Mouse (Mus musculus) forebrain, embryonic 12.5 days (tissue): ENCODE data around the gene Wwc2. TPM values are rescaled to one million over a fixed set of nuclear protein-coding genes. Genes with fewer than 3 reads are reported as not detected.

Experiments
- ATAC-seq: fragments of 200-750 bp; cut with Nextera tagmentation; 2 replicates; pipeline ENCODE4 v1.8.0; 2017; ENCODE audit warnings: moderate TSS enrichment; ENCODE audit not compliant: low FRiP score
- H3K27ac ChIP-seq: fragments of 300-500 bp; sonication (generic); 2 replicates; pipeline ENCODE4 v1.5.1; 2016; ENCODE audit warnings: mild to moderate bottlenecking
- H3K27me3 ChIP-seq: fragments of 300-500 bp; sonication (generic); 2 replicates; pipeline ENCODE4 v1.6.1; 2016; ENCODE audit warnings: mild to moderate bottlenecking
- H3K36me3 ChIP-seq: fragments of 300-500 bp; sonication (generic); replicated peaks from 2 replicates; pipeline ENCODE4 v1.6.1; 2016; ENCODE audit warnings: mild to moderate bottlenecking
- H3K4me1 ChIP-seq: fragments of 300-500 bp; sonication (generic); 2 replicates; pipeline ENCODE4 v1.6.1; 2016
- H3K4me2 ChIP-seq: fragments of 300-500 bp; sonication (generic); 2 replicates; pipeline ENCODE4 v1.6.1; 2016; ENCODE audit warnings: mild to moderate bottlenecking, moderate library complexity
- H3K4me3 ChIP-seq: fragments of 300-500 bp; sonication (generic); replicated peaks from 2 replicates; pipeline ENCODE4 v1.5.1; 2016; ENCODE audit warnings: mild to moderate bottlenecking
- H3K9ac ChIP-seq: fragments of 300-500 bp; sonication (generic); 2 replicates; pipeline ENCODE4 v1.6.1; 2016; ENCODE audit warnings: mild to moderate bottlenecking
- H3K9me3 ChIP-seq: fragments of 300-500 bp; sonication (generic); 2 replicates; pipeline ENCODE4 v1.6.1; 2016
- WGBS: fragments of 180-500 bp; shearing (Covaris S2); methylation state at CpG from one replicate; pipeline ENCODE4 v1.1.7; 2016; 5-methylcytosine and 5-hydroxymethylcytosine counted together
- polyA plus RNA-seq: library from polyadenylated mRNA; unstranded; fragments of >200 nt; fragmentation: Nextera tagmentation; extraction: Ambion mirVana; gene quantifications from 2 replicates; pipeline ENCODE4 v1.2.1, GENCODE M21; 2016

Wwc2 gene
- polyA plus RNA-seq, 1 experiment from 2014 or later, result 9.1 TPM

GRCm38 (mm10) chr8:47957560-47957959, 33.2 kb downstream of the Wwc2 start:
- ATAC-seq, result no peak
- Histone ChIP-seq H3K27me3 (no peaks in the 10 kb centered on the region), H3K36me3 (no peaks in the 10 kb centered on the region; the same call in 1 of the 2 replicates), H3K4me2 (no peak overlapping the region), H3K4me1 (peaks cover 9% of the 10 kb centered on the region), H3K9ac (no peak overlapping the region), H3K27ac (no peak overlapping the region), H3K9me3 (no peaks in the 10 kb centered on the region), H3K4me3 (no peak overlapping the region)
- 96% methylated on average over 4 of the region's 4 CpGs for WGBS

- 85% methylated on average over 7 of the region's 7 CpGs for whole genome bisulfite sequencing
- Histone ChIP-seq H3K4me1 (0 out of 2 replicates have a peak, but pooled peaks cover 5% of the 10 kb centered on the region), H3K9ac (no peak overlapping the region), H3K36me3 (no peaks in the 10 kb centered on the region), H3K4me3 (no peak overlapping the region), H3K27ac (no peak overlapping the region), H3K9me3 (no peaks in the 10 kb centered on the region), H3K27me3 (no peaks in the 10 kb centered on the region), H3K4me2 (no peak overlapping the region)
- no peak for ATAC-seq
These were observed 39.3 kb downstream of the Wwc2 start for GRCm38 (mm10) chr8:47951380-47951932.

GRCm38 (mm10) chr8:47948836-47949235, 41.9 kb downstream of the Wwc2 start:
- H3K27me3 ChIP-seq, result no peaks in the 10 kb centered on the region
- WGBS, result 91% methylated on average over 4 of the region's 4 CpGs
- H3K27ac ChIP-seq, result no peak overlapping the region
- H3K9me3 ChIP-seq, result no peaks in the 10 kb centered on the region
- H3K4me3 ChIP-seq, result no peak overlapping the region
- 0 out of 2 replicates have a peak, but pooled peaks cover 5% of the 10 kb centered on the region for H3K4me1 ChIP-seq
- no peak for ATAC-seq
- H3K4me2 ChIP-seq, result no peak overlapping the region
- no peaks in the 10 kb centered on the region for H3K36me3 ChIP-seq
- H3K9ac ChIP-seq, result no peak overlapping the region

- no peaks in the 10 kb centered on the region for H3K36me3 ChIP-seq
- H3K9me3 ChIP-seq, result no peaks in the 10 kb centered on the region
- peak; percentile 45; the same call in 1 of the 2 replicates for ATAC-seq
These were observed 42.8 kb downstream of the Wwc2 start for GRCm38 (mm10) chr8:47947672-47948618.

GRCm38 (mm10) chr8:47943049-47943448, 47.7 kb downstream of the Wwc2 start:
- 63% methylated on average over 10 of the region's 10 CpGs for WGBS
- no peak for ATAC-seq
- Histone ChIP-seq H3K4me2 (no peak overlapping the region), H3K4me1 (0 out of 2 replicates have a peak, but pooled peaks cover 3% of the 10 kb centered on the region), H3K27me3 (no peaks in the 10 kb centered on the region), H3K9ac (no peak overlapping the region), H3K4me3 (no peak overlapping the region), H3K9me3 (no peaks in the 10 kb centered on the region), H3K36me3 (no peaks in the 10 kb centered on the region), H3K27ac (no peak overlapping the region)

More at GRCm38 (mm10) chr8:47947672-47948618, 42.8 kb downstream of the Wwc2 start:
- Histone ChIP-seq H3K9ac (no peak overlapping the region), H3K27me3 (no peaks in the 10 kb centered on the region), H3K4me3 (no peak overlapping the region), H3K4me2 (no peak overlapping the region), H3K4me1 (0 out of 2 replicates have a peak, but pooled peaks cover 5% of the 10 kb centered on the region), H3K27ac (no peak overlapping the region)
- 58% methylated on average over 19 of the region's 19 CpGs for WGBS

- H3K27ac ChIP-seq, result peak overlapping the region; percentile 19; the same call in 1 of the 2 replicates
- H3K9ac ChIP-seq, result no peak overlapping the region
- H3K4me1 ChIP-seq, result peaks cover 6% of the 10 kb centered on the region; the same call in 1 of the 2 replicates
- H3K27me3 ChIP-seq, result no peaks in the 10 kb centered on the region
- ATAC-seq, result no peak
- H3K36me3 ChIP-seq, result no peaks in the 10 kb centered on the region
- 66% methylated on average over 5 of the region's 5 CpGs for WGBS
- H3K4me2 ChIP-seq, result no peak overlapping the region
- no peaks in the 10 kb centered on the region for H3K9me3 ChIP-seq
- H3K4me3 ChIP-seq, result no peak overlapping the region
These were observed 49.7 kb downstream of the Wwc2 start for GRCm38 (mm10) chr8:47941028-47941427.

GRCm38 (mm10) chr8:47939933-47940870, 50.5 kb downstream of the Wwc2 start:
- no peak for ATAC-seq
- no peaks in the 10 kb centered on the region for H3K27me3 ChIP-seq
- H3K4me2 ChIP-seq, result no peak overlapping the region
- peak overlapping the region; percentile 19; the same call in 1 of the 2 replicates for H3K27ac ChIP-seq
- H3K4me1 ChIP-seq, result peaks cover 9% of the 10 kb centered on the region; the same call in 1 of the 2 replicates
- no peaks in the 10 kb centered on the region for H3K9me3 ChIP-seq
- H3K36me3 ChIP-seq, result no peaks in the 10 kb centered on the region
- WGBS, result 85% methylated on average over 10 of the region's 10 CpGs
- H3K9ac ChIP-seq, result no peak overlapping the region
- H3K4me3 ChIP-seq, result no peak overlapping the region

- no peaks in the 10 kb centered on the region for H3K27me3 ChIP-seq
- H3K9me3 ChIP-seq, result no peaks in the 10 kb centered on the region
- ATAC-seq, result no peak
- H3K4me1 ChIP-seq, result peaks cover 11% of the 10 kb centered on the region; the same call in 1 of the 2 replicates
- H3K27ac ChIP-seq, result no peak overlapping the region
- H3K4me2 ChIP-seq, result no peak overlapping the region
- H3K9ac ChIP-seq, result no peak overlapping the region
- no peaks in the 10 kb centered on the region for H3K36me3 ChIP-seq
- WGBS, result 91% methylated on average over 7 of the region's 7 CpGs
- H3K4me3 ChIP-seq, result no peak overlapping the region
These were observed 51.5 kb downstream of the Wwc2 start for GRCm38 (mm10) chr8:47939217-47939616.

GRCm38 (mm10) chr8:47936386-47936785, 54.3 kb downstream of the Wwc2 start:
- no peak overlapping the region for H3K27ac ChIP-seq
- H3K4me2 ChIP-seq, result no peak overlapping the region
- no peak for ATAC-seq
- no peaks in the 10 kb centered on the region for H3K36me3 ChIP-seq
- H3K9me3 ChIP-seq, result no peaks in the 10 kb centered on the region
- no peaks in the 10 kb centered on the region for H3K27me3 ChIP-seq
- H3K4me3 ChIP-seq, result no peak overlapping the region
- no peak overlapping the region for H3K9ac ChIP-seq
- peaks cover 28% of the 10 kb centered on the region for H3K4me1 ChIP-seq
- 34% methylated on average over 9 of the region's 9 CpGs for WGBS

GRCm38 (mm10) chr8:47935461-47935860, 55.3 kb downstream of the Wwc2 start:
- Histone ChIP-seq H3K9me3 (no peaks in the 10 kb centered on the region), H3K9ac (no peak overlapping the region), H3K4me2 (no peak overlapping the region), H3K27ac (no peak overlapping the region), H3K4me3 (no peak overlapping the region), H3K36me3 (no peaks in the 10 kb centered on the region), H3K27me3 (no peaks in the 10 kb centered on the region), H3K4me1 (peaks cover 28% of the 10 kb centered on the region)
- 89% methylated on average over 5 of the region's 5 CpGs for WGBS
- ATAC-seq, result no peak

GRCm38 (mm10) chr8:47933087-47933486, 57.6 kb downstream of the Wwc2 start:
- H3K4me3 ChIP-seq, result no peak overlapping the region
- peaks cover 28% of the 10 kb centered on the region for H3K4me1 ChIP-seq
- no peaks in the 10 kb centered on the region for H3K36me3 ChIP-seq
- H3K9ac ChIP-seq, result no peak overlapping the region
- no peaks in the 10 kb centered on the region for H3K27me3 ChIP-seq
- no peak for ATAC-seq
- H3K4me2 ChIP-seq, result no peak overlapping the region
- no peak overlapping the region for H3K27ac ChIP-seq
- WGBS, result 91% methylated on average over 3 of the region's 3 CpGs
- no peaks in the 10 kb centered on the region for H3K9me3 ChIP-seq
